Mouse (Mus musculus): ENCODE results near the gene Zfp429. TPM values are rescaled to one million over a fixed set of nuclear protein-coding genes. Genes with fewer than 3 reads are reported as not detected.
A peak's percentile ranks its signal among the peaks of the same experiment; 100 is the strongest.

Gene Zfp429
- total and polyA plus RNA-seq, 3 experiments, result 0.66 to 2.1 (median 1.4) TPM

DNA sequence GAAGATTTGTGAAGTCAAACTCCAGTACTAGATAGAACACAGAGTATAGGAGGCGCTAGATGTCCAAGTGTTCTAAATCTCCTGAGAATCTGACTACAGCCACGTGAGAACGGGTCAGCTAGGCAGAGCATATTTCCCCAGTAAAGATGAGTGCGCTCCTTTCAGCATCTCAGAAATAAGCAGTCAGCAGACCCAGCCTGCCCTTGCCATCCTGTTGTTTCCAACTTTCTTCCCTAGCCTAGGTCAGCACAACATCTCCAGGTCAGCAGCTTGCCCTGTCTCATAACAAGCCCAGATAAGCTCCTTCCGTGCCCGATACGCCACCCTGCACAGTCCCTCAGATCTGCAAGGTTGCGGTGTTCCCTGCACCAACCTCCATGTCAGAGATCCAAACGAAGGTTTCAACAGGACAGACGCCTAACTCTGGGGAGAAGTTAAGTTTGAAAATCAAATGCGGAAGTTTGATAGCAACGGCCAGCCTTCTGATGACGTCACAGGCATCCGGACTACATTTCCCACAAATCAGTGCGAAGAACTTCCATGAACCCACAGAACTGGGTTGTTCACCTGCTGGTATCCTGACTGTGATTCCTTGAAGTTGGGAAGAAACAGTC lies 39.4 kb downstream of the Zfp429 start, which contains the start of the genes Gm28044 and Zfp953:
Gene Gm28044 (minus strand): TSS at position 406 of the 614 bp plus-strand sequence.
Gene Zfp953 (minus strand): TSS at position 475 of the 614 bp plus-strand sequence.
- Histone ChIP-seq H3K27me3 (ENCODE audit: control insufficient read depth, insufficient read depth, low read length) (no peaks in the 10 kb centered on the region), H3K36me3 (ENCODE audit: control insufficient read depth, insufficient read depth, low read length) (no peaks in the 10 kb centered on the region), H3K27ac (peak within 1 kb of the TSS; percentile 86), H3K4me3 (peak within 1 kb of the TSS; percentile 81), H3K79me2 (replicated peaks; ENCODE audit: control insufficient read depth, insufficient read depth, low read length) (peaks cover 2% of the 10 kb centered on the region; the same call in 1 of the 2 replicates), H3K9ac (ENCODE audit: low read depth, low read length) (peak within 1 kb of the TSS; percentile 82), H3K4me1 (ENCODE audit: control insufficient read depth, insufficient read depth, low read length) (no peaks in the 10 kb centered on the region; the same call in 1 of the 2 replicates)
- intact Hi-C loops (cut with DNase I), result loop anchor here (2.0 to 10.0 kb wide), 5 partner anchors 17 to 255 kb away; partner anchors contain the start of genes Gm26965, Gm28557, Zfp455 and Zfp595
- under 1% methylated on average over 15 of the region's 15 CpGs for WGBS
- peak; percentile 90 to 94 for DNase-seq
- TF ChIP-seq CTCF (IDR thresholded peaks at IDR 0.05) (peak; percentile 41), POLR2A (IDR thresholded peaks at IDR 0.05; ENCODE audit: insufficient read depth, low read depth, low read length) (peak; percentile 69), EP300 (IDR thresholded peaks at IDR 0.05; ENCODE audit: insufficient read depth, low read depth, low read length) (no peak)

DNA sequence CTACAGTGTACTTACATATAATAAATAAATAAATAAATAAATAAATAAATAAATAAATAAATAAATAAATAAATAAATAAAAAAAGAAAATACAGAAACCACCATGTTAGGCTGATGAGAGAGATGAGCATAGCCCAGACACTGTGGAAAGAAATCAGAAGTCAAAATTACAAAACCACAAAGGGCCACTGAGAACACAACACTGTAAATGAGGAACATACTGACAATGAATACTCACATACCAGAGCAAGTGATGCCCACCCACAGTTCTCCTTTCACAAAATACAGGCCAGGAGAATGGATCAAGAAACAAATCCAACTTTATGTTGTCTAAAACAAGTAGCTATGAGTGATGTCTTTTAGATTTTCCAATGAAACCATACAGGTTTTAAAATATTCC lies 47.8 kb downstream of the Zfp429 start:
- Histone ChIP-seq H3K4me3 (no peak overlapping the region), H3K36me3 (ENCODE audit: control insufficient read depth, insufficient read depth, low read length) (no peaks in the 10 kb centered on the region), H3K79me2 (replicated peaks; ENCODE audit: control insufficient read depth, insufficient read depth, low read length) (no peaks in the 10 kb centered on the region), H3K4me1 (ENCODE audit: control insufficient read depth, insufficient read depth, low read length) (no peaks in the 10 kb centered on the region), H3K9ac (ENCODE audit: low read depth, low read length) (no peak overlapping the region), H3K27me3 (ENCODE audit: control insufficient read depth, insufficient read depth, low read length) (no peaks in the 10 kb centered on the region), H3K27ac (no peak overlapping the region)
- DNase-seq, result no peak
- TF ChIP-seq POLR2A (IDR thresholded peaks at IDR 0.05; ENCODE audit: insufficient read depth, low read depth, low read length), result no peak
- no peak for TF ChIP-seq EP300 (IDR thresholded peaks at IDR 0.05; ENCODE audit: insufficient read depth, low read depth, low read length)
- TF ChIP-seq CTCF (IDR thresholded peaks at IDR 0.05), result no peak
- intact Hi-C loops (cut with DNase I), result loop anchor here (2.0 kb wide), 1 partner anchor 221 kb away; no protein-coding TSS in a partner anchor

DNA sequence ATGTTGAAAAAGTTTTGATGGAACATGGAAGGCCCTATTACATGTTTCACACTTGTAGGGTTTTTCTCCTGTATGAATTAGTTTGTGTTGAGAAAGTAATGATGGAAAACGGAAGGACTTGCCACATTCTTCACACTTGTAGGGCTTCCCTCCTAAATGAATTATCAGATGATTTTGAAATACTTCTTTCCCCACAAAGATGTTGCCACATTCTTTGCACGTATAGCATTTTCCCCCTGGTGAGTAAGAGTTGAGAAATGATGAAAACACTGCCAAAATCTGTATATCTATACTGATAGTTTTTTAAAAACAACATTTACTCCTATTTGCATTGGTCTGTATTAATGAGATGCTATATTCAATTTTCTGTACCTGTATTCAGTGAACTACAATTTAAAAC lies 56.2 kb downstream of the Zfp429 start:
- TF ChIP-seq POLR2A (IDR thresholded peaks at IDR 0.05; ENCODE audit: insufficient read depth, low read depth, low read length), result no peak
- no peak for TF ChIP-seq CTCF (IDR thresholded peaks at IDR 0.05)
- Histone ChIP-seq H3K27me3 (ENCODE audit: control insufficient read depth, insufficient read depth, low read length) (no peaks in the 10 kb centered on the region), H3K79me2 (replicated peaks; ENCODE audit: control insufficient read depth, insufficient read depth, low read length) (no peaks in the 10 kb centered on the region), H3K27ac (no peak overlapping the region), H3K4me3 (no peak overlapping the region), H3K36me3 (ENCODE audit: control insufficient read depth, insufficient read depth, low read length) (no peaks in the 10 kb centered on the region), H3K4me1 (ENCODE audit: control insufficient read depth, insufficient read depth, low read length) (no peaks in the 10 kb centered on the region), H3K9ac (ENCODE audit: low read depth, low read length) (no peak overlapping the region)
- DNase-seq, result no peak
- intact Hi-C loops (cut with DNase I), result no loop called here
- 87% methylated on average over 2 of the region's 2 CpGs for whole genome bisulfite sequencing

Other genes with a start within 250 kb of the Zfp429 start
- gene Rsl1, start 226.6 kb downstream of the Zfp429 start, total RNA-seq (2021), result 1 to 10 TPM; 3.0 to 3.4 TPM
- gene Rsl1, start 226.6 kb downstream of the Zfp429 start, polyA plus RNA-seq (2012; rRNA removed), result 1.5 and 2.5 TPM in 2 replicates
- gene Zfp455, start 205.3 kb downstream of the Zfp429 start, total RNA-seq (2021), result 1 to 10 TPM in 1 of 2 experiments, under 1 TPM in 1; 0.66 to 1.1 TPM
- gene Zfp455, start 205.3 kb downstream of the Zfp429 start, polyA plus RNA-seq (2012; rRNA removed), result 0.33 and 0.35 TPM in 2 replicates
- gene Zfp458, start 121.4 kb downstream of the Zfp429 start, total RNA-seq (2021), result 1 to 10 TPM; 1.5 to 2.3 TPM
- 0.25 and 0.67 TPM in 2 replicates for gene Zfp458, start 121.4 kb downstream of the Zfp429 start, polyA plus RNA-seq (2012; rRNA removed)
- gene Zfp457, start 93.3 kb downstream of the Zfp429 start, total RNA-seq (2021), result 1 to 10 TPM; 2.8 to 3.2 TPM
- 1.0 and 2.6 TPM in 2 replicates for gene Zfp457, start 93.3 kb downstream of the Zfp429 start, polyA plus RNA-seq (2012; rRNA removed)
- gene Zfp595, start 67.2 kb downstream of the Zfp429 start, total RNA-seq (2021), result 1 to 10 TPM; 2.2 to 2.3 TPM
- gene Zfp595, start 67.2 kb downstream of the Zfp429 start, polyA plus RNA-seq (2012; rRNA removed), result 0.66 and 1.1 TPM in 2 replicates
- 1 to 10 TPM in 1 of 2 experiments, under 1 TPM in 1; 0.89 to 1.6 TPM for gene Gm28044, start 39.3 kb downstream of the Zfp429 start, total RNA-seq (2021)
- gene Gm28044, start 39.3 kb downstream of the Zfp429 start, polyA plus RNA-seq (2012; rRNA removed), result 1.1 TPM in 1 of 2 replicates, not detected in the other
- 1 to 10 TPM in 1 of 2 experiments, under 1 TPM in 1; 0.86 to 1.0 TPM for gene Zfp953, start 39.2 kb downstream of the Zfp429 start, total RNA-seq (2021)
- gene Zfp953, start 39.2 kb downstream of the Zfp429 start, polyA plus RNA-seq (2012; rRNA removed), result 0.25 and 0.59 TPM in 2 replicates
- gene Gm28041, start 24.1 kb downstream of the Zfp429 start, total RNA-seq (2021), result 1 to 10 TPM; 1.4 to 1.7 TPM
- gene Gm28041, start 24.1 kb downstream of the Zfp429 start, polyA plus RNA-seq (2012; rRNA removed), result 0.56 TPM in 1 of 2 replicates, not detected in the other
- 1 to 10 TPM in 1 of 2 experiments, under 1 TPM in 1; 0.57 to 1.1 TPM for gene Zfp456, start 24.0 kb downstream of the Zfp429 start, total RNA-seq (2021)
- gene Zfp456, start 24.0 kb downstream of the Zfp429 start, polyA plus RNA-seq (2012; rRNA removed), result 0.12 and 0.47 TPM in 2 replicates
- under 1 TPM; 0.13 to 0.52 TPM for gene Zfp459, start 21.6 kb upstream of the Zfp429 start, total RNA-seq (2021)
- 0.12 and 0.14 TPM in 2 replicates for gene Zfp459, start 21.6 kb upstream of the Zfp429 start, polyA plus RNA-seq (2012; rRNA removed)
- gene Zfp874a, start 51.8 kb upstream of the Zfp429 start, total RNA-seq (2021), result 1 to 10 TPM; 8.0 to 9.8 TPM
- gene Zfp874a, start 51.8 kb upstream of the Zfp429 start, polyA plus RNA-seq (2012; rRNA removed), result 1.9 and 5.3 TPM in 2 replicates
- 10 to 100 TPM; 16.7 to 17.4 TPM for gene Zfp874b, start 84.4 kb upstream of the Zfp429 start, total RNA-seq (2021)
- 2.5 and 7.9 TPM in 2 replicates for gene Zfp874b, start 84.4 kb upstream of the Zfp429 start, polyA plus RNA-seq (2012; rRNA removed)
- 1 to 10 TPM; 3.7 to 4.4 TPM for gene Zfp58, start 100.7 kb upstream of the Zfp429 start, total RNA-seq (2021)
- gene Zfp58, start 100.7 kb upstream of the Zfp429 start, polyA plus RNA-seq (2012; rRNA removed), result 0.80 and 1.8 TPM in 2 replicates
- not detected for gene Gm26965, start 126.3 kb upstream of the Zfp429 start, total RNA-seq (2021)
- not detected in 2 replicates for gene Gm26965, start 126.3 kb upstream of the Zfp429 start, polyA plus RNA-seq (2012; rRNA removed)
- gene Zfp87, start 126.4 kb upstream of the Zfp429 start, total RNA-seq (2021), result 1 to 10 TPM; 8.4 to 8.6 TPM
- 9.2 and 18.7 TPM in 2 replicates for gene Zfp87, start 126.4 kb upstream of the Zfp429 start, polyA plus RNA-seq (2012; rRNA removed)
- 1 to 10 TPM; 3.0 to 3.6 TPM for gene Zfp748, start 154.0 kb upstream of the Zfp429 start, total RNA-seq (2021)
- gene Zfp748, start 154.0 kb upstream of the Zfp429 start, polyA plus RNA-seq (2012; rRNA removed), result 1.6 TPM in 2 replicates
- 1 to 10 TPM; 3.5 to 3.9 TPM for gene Zfp729b, start 209.9 kb upstream of the Zfp429 start, total RNA-seq (2021)
- 0.49 and 0.91 TPM in 2 replicates for gene Zfp729b, start 209.9 kb upstream of the Zfp429 start, polyA plus RNA-seq (2012; rRNA removed)
- 1 to 10 TPM in 1 of 2 experiments, under 1 TPM in 1; 0.50 to 1.4 TPM for gene Gm49345, start 237.9 kb upstream of the Zfp429 start, total RNA-seq (2021)
- gene Gm49345, start 237.9 kb upstream of the Zfp429 start, polyA plus RNA-seq (2012; rRNA removed), result 0.32 TPM in 1 of 2 replicates, not detected in the other
- 1 to 10 TPM; 2.9 to 4.1 TPM for gene Zfp729a, start 238.0 kb upstream of the Zfp429 start, total RNA-seq (2021)
- gene Zfp729a, start 238.0 kb upstream of the Zfp429 start, polyA plus RNA-seq (2012; rRNA removed), result 0.39 and 2.0 TPM in 2 replicates

All from heart, adult 2 months (tissue).